Mouse (Mus musculus): ENCODE results near the gene Gadd45a.

DNA sequence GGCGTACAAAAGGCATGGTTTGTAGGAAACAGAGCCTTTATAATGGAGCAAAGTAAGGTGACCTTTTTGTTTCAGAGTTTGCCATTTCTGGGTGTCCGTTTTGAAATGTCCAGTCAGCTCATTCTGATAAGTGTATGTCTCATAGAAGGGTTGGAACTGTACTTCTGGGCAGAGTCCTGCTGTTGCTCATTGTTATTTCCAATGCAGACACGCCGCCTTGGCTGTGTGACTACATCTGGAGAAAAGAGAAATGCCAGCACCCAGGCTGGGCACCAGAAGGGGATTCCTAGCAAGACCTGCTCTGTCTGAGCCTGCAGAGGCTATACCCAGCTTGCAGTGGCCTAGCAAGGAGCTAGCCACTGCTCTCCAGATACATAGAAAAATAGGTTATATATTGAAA is 43.9 kb upstream of the Gadd45a start:
- TF ChIP-seq EP300 (IDR thresholded peaks at IDR 0.05; ENCODE audit: low read depth) (no peak), CTCF (IDR thresholded peaks at IDR 0.05; ENCODE audit: low read depth) (no peak)
